Mouse (Mus musculus) left cerebral cortex, adult 8-10 months (tissue): Measurements from ENCODE around the gene Bach2. TPM values are rescaled to one million over a fixed set of nuclear protein-coding genes. Genes with fewer than 3 reads are reported as not detected.

Experiments
- DNase-seq, 2 experiments: peaks; one replicate each; pipeline ENCODE4 v3.0.0; 2022; ENCODE audit warnings: low spot score in 2 of 2
- total RNA-seq, 4 experiments: library from RNA; stranded (reverse); gene quantifications; 2 replicates each; pipeline ENCODE4 v1.2.4; 2022

The Bach2 gene
- total RNA-seq, 4 experiments from 2014 or later: 9.6 to 22.4 (median 15.1) TPM

- no peak for DNase-seq
Measured at GRCm38 (mm10) chr4:32291406-32291805, 52.8 kb downstream of the Bach2 start.

DNA sequence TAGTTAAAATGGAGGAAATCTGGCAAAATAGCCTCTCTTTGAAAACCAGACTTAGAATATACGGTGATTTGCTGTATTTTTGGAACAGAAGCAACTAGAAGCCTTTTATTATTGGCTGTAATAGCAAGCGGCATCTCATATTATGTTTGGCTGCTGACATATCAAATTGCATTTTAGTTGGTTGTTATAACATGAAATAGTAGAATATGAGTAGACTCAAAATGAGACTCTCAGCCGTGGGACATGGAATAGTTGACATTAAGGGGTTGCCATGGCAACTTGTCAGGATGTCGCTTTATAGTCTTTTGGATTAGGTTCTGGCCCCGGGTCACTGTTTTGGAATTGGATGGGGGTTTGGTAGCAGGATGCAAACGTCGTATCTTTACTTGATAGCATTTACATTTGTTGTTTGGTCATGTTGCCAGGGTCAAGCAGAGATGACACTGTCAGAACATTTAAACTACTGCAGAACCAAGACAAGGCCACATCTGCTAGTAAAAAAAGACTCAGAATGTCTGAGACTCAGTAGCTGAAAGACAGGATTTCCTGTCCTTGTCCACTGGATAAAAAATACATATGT lies 55.2 kb downstream of the Bach2 start:
- no peak for DNase-seq

DNA sequence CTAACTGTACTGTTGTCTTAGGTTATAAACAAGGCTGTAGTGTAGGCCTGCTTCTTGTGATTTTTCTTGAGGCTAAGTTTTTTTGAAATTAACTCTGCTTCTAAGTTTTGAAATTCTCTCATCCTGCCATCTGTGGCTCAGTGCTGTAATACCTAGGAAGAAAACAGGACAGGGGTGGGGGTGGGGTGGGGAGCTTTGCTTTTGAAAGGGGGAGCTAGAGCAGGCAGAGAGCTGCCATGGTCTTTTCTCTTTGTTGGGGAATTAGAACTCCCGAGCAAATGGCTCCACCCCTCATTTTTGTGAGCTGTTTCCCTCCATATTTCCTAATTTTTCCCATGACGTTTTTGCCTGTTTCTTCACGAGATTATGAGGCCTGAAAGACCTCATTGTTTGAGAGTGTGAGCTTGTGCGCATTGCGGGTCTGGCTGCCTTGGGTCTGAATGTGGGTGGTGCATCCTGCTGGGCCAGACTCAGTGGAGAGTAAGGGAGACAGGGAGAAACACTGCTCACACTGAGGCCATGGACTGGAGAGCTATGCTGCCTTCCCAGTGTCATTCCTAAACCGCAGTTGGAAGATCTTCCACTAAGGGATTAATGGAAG lies 58.6 kb downstream of the Bach2 start:
- DNase-seq: no peak

DNA sequence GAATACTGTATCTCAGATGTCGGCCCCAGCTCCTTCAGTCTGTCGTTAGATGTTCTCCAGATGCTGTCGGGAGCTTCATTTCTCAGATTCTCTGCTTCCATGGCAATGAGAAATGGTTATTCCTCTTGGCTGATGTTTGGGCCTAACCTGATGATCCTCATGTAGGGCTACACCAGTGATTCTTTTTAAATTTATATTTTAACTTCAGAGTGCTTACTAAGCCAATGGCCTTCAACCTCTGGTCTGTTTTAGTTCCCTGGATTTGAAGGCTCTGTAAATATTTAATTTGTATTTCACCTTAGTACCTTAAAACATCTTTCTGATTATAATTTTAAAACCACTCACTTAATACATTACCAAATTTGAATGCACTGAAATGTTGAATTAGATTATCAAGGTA lies 60.6 kb downstream of the Bach2 start:
- no peak for DNase-seq

DNA sequence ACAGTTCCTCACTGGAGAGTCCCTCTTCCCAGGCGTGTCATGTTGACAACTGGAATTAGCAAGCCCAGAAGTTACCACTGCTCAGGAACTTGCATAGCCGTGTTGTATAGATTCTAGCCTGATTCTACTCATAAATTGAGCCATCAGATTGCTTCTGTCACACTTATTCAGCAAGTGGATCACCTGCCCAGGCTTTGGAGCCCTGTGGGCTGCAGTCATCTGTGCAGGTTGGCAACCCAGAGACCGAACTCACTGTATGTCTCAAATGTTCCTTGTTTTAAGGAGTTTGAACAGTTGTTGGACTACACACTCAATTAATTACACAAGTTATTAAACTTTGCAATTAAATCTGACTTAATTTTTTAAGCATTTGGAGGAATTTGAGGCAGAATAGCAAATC lies 61.4 kb downstream of the Bach2 start:
- DNase-seq: no peak

DNA sequence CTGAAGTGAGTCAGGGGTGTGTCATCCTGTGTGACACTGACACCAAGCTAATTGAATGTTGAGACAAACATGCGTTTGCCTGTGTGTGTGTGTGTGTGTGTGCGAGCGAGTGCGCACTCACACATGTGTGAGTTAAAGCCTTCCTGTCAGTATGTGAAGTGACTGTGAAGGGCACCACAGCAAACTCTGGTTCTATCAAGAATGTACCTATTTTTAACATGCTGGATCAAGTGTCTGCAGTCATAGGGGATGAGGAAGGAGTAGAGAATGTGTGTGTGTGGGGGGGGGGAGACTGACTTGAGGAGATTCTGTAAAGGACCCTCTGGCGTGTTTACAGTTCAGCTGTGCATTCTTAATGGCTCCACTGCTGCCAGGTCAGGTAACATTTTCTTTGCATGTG lies 64.1 kb downstream of the Bach2 start:
- DNase-seq: no peak

DNA sequence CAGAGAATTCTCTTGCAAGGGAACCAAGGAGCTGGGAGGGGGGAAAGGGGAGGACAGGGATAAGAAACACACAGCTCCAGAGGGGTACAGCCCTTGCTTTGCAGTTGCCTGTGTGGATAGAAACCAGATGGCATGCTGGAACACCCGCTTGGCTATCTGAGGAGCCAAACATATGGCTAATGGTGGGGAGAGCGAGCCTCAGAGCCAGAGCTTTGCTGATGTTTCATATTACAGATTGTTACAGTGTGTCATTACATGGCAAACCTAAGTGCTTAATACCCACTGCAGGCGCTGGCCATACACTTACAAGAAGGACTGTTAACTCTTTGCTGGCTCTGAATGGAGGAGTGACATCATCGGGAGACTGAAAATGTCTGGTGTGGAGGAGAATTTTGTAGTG lies 64.5 kb downstream of the Bach2 start:
- peak in 1 of 2 experiments; percentile 47 for DNase-seq

- peak; percentile 58 to 92 for DNase-seq
Measured at GRCm38 (mm10) chr4:32303674-32304073, 65.1 kb downstream of the Bach2 start.

- DNase-seq: no peak
Measured at GRCm38 (mm10) chr4:32304221-32304703, 65.7 kb downstream of the Bach2 start.

GRCm38 (mm10) chr4:32305036-32305615 lies 66.5 kb downstream of the Bach2 start:
- DNase-seq: no peak

DNA sequence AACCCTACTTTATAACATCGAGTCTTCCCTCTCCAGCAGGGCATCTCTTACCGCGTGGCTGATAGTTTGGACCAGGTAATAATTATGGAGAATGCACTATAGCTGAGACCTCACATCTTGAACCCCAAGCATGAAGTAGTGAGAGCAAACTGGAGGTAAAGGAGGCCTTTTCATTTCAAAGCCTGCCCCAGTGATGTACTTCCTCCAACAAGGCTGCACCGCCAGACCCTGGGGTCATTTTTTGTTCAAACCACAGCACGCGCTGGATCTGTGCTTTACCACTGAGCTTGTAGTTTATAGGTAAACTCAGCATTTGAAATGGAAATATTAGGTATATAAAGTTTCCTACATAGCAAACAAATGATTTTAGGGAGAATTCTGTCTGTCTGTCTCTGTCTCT lies 67.1 kb downstream of the Bach2 start:
- no peak for DNase-seq

GRCm38 (mm10) chr4:32306169-32306792 lies 67.7 kb downstream of the Bach2 start:
- DNase-seq: no peak

GRCm38 (mm10) chr4:32307215-32307614 lies 68.6 kb downstream of the Bach2 start:
- DNase-seq: no peak

DNA sequence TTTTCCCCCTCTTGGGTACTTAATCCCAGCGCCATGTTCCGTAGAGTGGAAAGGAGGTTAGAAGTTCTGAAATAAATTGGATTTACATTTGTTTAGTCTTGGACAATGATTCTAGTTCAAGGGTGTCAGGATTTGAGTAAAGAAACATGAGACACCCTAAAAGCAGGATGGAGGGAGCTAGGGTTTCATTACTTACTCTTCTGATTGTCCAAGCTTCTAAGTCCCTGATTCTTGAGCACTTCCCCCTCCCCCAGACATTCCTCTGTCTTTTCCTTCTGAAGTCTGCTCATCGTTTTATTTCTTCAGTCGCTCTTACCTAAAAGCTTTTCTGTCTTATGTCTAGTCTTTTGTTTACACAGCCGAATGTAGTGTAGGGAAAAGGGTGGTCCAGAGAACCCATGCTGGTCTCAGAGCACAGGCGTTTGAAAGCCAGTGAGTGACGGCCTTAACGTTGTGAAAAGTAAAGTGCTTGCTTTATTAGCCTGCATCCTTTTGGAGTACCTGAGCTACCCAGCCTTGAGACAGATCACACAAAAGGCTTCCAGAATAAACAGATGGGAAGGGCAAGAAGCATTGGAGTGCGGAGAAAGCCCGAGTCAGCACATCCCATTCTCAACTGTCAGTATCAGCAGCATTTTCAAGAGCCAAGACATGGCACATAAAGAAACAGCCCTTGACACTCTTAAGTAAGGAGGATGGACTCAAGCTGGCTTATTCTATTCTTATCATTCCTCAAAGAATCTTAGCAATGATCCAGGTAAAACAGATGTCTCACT lies 73.8 kb downstream of the Bach2 start:
- no peak for DNase-seq

- DNase-seq: no peak
Measured at GRCm38 (mm10) chr4:32314919-32315318, 76.3 kb downstream of the Bach2 start.

DNA sequence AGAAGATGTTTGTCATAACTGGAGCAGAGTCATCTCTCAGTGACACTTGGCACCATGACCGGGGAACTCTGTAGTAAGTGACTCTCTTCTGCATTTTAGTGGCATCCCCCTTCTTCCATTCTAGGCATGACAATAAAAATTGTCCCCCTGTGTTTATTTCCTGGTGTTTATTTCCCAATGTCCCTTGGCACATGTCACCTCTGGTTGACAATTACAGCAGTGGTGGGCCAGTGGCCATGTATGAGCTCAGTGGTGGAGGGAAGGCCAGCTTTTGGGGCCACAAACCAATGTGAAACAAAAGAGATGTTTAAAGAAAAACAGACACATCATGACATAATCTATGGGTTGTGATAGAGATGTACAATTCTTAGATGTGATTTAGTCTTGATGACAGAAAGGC lies 80.0 kb downstream of the Bach2 start:
- no peak for DNase-seq

DNA sequence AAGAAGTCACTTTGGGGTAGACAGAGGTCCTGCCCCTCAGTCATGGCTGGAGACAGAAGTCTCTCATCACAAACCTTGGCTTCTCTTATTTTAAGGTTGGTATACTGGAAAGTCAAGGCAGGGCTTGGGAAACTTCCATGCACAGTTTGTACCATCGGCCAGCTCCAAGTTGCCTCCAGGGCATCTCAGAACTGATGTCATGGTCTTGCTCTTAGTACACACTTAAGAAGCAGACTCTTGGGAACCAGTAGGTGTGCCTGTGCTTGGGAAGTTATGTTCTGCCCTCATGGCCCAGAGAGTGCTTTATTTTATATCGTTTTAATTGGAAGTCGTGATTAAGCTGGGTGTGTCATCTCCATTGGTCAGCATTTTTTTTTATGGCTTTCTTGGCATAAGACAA lies 80.7 kb downstream of the Bach2 start:
- DNase-seq: no peak

DNA sequence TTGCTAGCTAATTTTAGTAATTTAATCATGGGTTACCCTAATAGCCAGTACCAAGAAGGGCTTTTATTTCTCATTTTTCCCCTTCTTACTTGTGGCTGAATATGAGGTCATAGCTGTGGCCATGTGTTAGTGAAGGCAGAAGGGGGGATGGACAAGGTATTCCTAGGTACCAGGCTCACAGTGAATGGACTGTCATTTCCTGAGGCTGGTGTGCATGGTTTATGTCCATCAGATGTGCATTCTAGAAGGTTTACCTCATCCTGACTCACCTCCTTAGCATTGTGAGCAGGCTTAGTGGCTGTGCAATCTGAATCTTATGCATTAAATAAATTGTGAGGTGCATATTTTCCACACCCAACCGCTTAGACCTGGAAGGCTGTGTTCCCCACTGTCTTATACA lies 81.4 kb downstream of the Bach2 start:
- no peak for DNase-seq

DNA sequence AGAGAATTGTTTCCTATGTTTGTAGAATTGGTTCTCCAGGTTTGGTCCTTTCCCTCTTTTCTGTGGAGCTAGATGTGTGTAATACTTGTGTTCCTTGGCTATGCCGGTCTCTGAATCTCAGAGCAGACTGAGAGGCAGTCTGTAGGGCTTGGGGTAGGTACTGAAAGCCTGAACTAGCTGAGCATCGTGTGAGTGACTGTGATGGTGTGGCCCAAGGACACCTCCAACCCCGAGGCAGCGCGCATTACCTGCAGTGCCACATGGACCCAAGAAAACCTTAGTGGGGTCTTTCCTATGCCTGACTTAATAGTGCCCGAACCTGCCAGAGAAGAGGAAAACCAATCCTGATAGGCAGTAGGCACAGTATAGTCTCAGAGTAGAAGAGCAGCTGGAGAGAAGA lies 85.5 kb downstream of the Bach2 start:
- DNase-seq: no peak

DNA sequence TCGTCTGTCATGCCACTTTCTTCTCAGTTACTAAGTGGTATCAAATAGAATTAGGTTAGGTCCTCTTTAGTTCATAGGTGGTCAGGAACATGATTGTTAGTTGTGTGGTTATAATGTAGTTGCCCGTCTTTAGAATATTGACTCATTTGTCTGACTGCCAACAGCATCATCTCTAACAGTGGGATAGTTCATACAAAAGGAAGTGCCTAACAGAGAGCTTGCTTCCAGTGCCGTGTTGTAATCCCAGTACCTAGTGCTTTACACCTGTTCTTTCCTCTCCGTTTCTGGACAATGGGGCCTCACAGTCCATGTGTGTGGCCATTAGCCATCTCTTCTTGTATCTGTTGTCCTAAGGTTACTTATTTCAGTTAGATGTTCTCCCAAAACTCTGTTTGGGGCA lies 86.4 kb downstream of the Bach2 start:
- no peak for DNase-seq

DNA sequence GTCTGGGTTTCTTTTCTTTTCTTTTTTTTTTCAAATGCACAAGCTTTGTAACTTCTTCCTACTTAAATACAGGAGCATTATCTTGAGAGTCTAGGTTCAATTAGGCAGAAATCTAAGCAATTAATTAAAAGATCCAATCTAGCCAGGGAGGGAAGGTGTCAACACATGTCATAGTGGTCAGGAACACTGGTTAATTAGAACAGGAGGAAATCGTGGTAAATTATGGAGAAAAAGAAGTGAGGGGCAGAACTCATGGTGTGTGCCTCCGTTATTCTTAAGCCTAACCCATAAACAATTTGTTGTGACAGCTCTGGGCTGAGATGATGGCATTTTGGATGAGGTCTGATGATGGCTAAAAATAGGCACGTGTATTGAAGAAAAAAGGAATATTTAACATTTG lies 87.0 kb downstream of the Bach2 start:
- no peak for DNase-seq

GRCm38 (mm10) chr4:32326279-32326678 lies 87.7 kb downstream of the Bach2 start:
- DNase-seq: no peak
